Mouse (Mus musculus): ENCODE measurements around the gene Zyg11b.

GRCm38 (mm10) chr4:108327071-108327579 is 26.2 kb upstream of the Zyg11b start:
- TF ChIP-seq CTCF (IDR thresholded peaks at IDR 0.05; ENCODE audit: borderline replicate concordance, extremely low read depth, insufficient read depth, insufficient read length): no peak
- TF ChIP-seq POLR2A (IDR thresholded peaks at IDR 0.05; ENCODE audit: borderline replicate concordance, extremely low read depth, insufficient read depth, insufficient read length, poor library complexity, severe bottlenecking): no peak

Data from brain, embryonic 14.5 days (tissue).